Mouse (Mus musculus) G1E (cell line): ENCODE measurements at regions not wholly inside any gene's neighbourhood (a gene's known extent, or its start where the extent isn't known, plus 50 kb on each side); places are given as distances from the start of the nearest gene placed in this dataset.

Experiments used
- ATAC-seq: 2 replicates; pipeline ENCODE4 v1.8.0; 2016; ENCODE audit warnings: mild to moderate bottlenecking; ENCODE audit not compliant: insufficient number of reproducible peaks, poor library complexity, low FRiP score, severe bottlenecking; ENCODE audit errors: extremely low read depth
- DNase-seq: peaks from one replicate; pipeline ENCODE4 v3.0.0; 2012; ENCODE audit warnings: low spot score
- H3K27me3 ChIP-seq: 2 replicates; pipeline ENCODE4 v1.6.1; 2012; ENCODE audit warnings: mild to moderate bottlenecking, low read length, inconsistent platforms; ENCODE audit not compliant: insufficient read depth
- H3K36me3 ChIP-seq: replicated peaks from 2 replicates; pipeline ENCODE3; 2012; ENCODE audit warnings: mild to moderate bottlenecking, inconsistent platforms
- H3K4me1 ChIP-seq: 2 replicates; pipeline ENCODE4 v1.6.1; 2012; ENCODE audit warnings: low read depth, low read length, inconsistent platforms, mixed read lengths; ENCODE audit not compliant: insufficient read depth
- H3K4me3 ChIP-seq: 2 replicates; pipeline ENCODE4 v1.5.1; 2012; ENCODE audit warnings: low read depth, mild to moderate bottlenecking, inconsistent platforms, low read length, moderate library complexity, mixed read lengths
- H3K9me3 ChIP-seq: replicated peaks from 2 replicates; pipeline ENCODE4 v1.6.1; 2012; ENCODE audit warnings: inconsistent platforms
- CTCF ChIP-seq: IDR thresholded peaks from 2 replicates; pipeline ENCODE4 v1.5.1; 2012; ENCODE audit warnings: low read depth, low read length, inconsistent platforms, mixed read lengths
- GATA1 ChIP-seq: IDR thresholded peaks from 2 replicates; pipeline ENCODE4 v1.6.1; 2012; ENCODE audit warnings: borderline replicate concordance, low read length, inconsistent platforms, mixed read lengths
- GATA2 ChIP-seq: IDR thresholded peaks from 2 replicates; pipeline ENCODE4 v1.6.1; 2012; ENCODE audit warnings: low read depth, low read length, inconsistent platforms, borderline replicate concordance
- POLR2AphosphoS5 ChIP-seq: IDR thresholded peaks from 2 replicates; pipeline ENCODE4 v1.6.1; 2012; ENCODE audit warnings: low read depth, low read length, inconsistent platforms; ENCODE audit not compliant: insufficient replicate concordance
- TAL1 ChIP-seq: conservative IDR thresholded peaks from 2 replicates; pipeline ENCODE4 v1.6.1; 2012; ENCODE audit warnings: low read depth, low read length, inconsistent platforms, mixed read lengths

- no peak for TF ChIP-seq GATA2
- TF ChIP-seq POLR2AphosphoS5: no peak
- no peak for TF ChIP-seq GATA1
- no peak for TF ChIP-seq TAL1
- no peak for TF ChIP-seq CTCF
- no peaks in the 10 kb centered on the region for H3K36me3 ChIP-seq
- no peak for ATAC-seq
- H3K9me3 ChIP-seq: peaks cover 42% of the 10 kb centered on the region
- H3K27me3 ChIP-seq: no peaks in the 10 kb centered on the region
- H3K4me3 ChIP-seq: no peak overlapping the region
- DNase-seq: no peak
- no peaks in the 10 kb centered on the region for H3K4me1 ChIP-seq
These were observed 156.9 kb upstream of the Gm12728 start for GRCm38 (mm10) chr4:105632581-105633358.

- Histone ChIP-seq H3K36me3 (no peaks in the 10 kb centered on the region), H3K4me1 (no peaks in the 10 kb centered on the region), H3K4me3 (no peak overlapping the region), H3K9me3 (peaks cover 37% of the 10 kb centered on the region), H3K27me3 (no peaks in the 10 kb centered on the region)
- ATAC-seq: no peak
- DNase-seq: no peak
- no peak for TF ChIP-seq POLR2AphosphoS5
- no peak for TF ChIP-seq GATA1
- TF ChIP-seq CTCF: no peak
- no peak for TF ChIP-seq GATA2
These were observed 155.9 kb upstream of the Gm12728 start for GRCm38 (mm10) chr4:105633789-105634188.

GRCm38 (mm10) chr4:105640793-105641192 lies 148.9 kb upstream of the Gm12728 start:
- Histone ChIP-seq H3K27me3 (no peaks in the 10 kb centered on the region), H3K4me3 (no peak overlapping the region), H3K36me3 (no peaks in the 10 kb centered on the region), H3K9me3 (peaks cover 25% of the 10 kb centered on the region), H3K4me1 (no peaks in the 10 kb centered on the region)
- ATAC-seq (no peak), DNase-seq (no peak)
- TF ChIP-seq GATA1 (no peak), CTCF (no peak), POLR2AphosphoS5 (no peak), TAL1 (no peak), GATA2 (no peak)

GRCm38 (mm10) chr4:105641582-105641981 lies 148.1 kb upstream of the Gm12728 start:
- Histone ChIP-seq H3K36me3 (no peaks in the 10 kb centered on the region), H3K27me3 (no peaks in the 10 kb centered on the region), H3K9me3 (peaks cover 29% of the 10 kb centered on the region), H3K4me1 (no peaks in the 10 kb centered on the region), H3K4me3 (no peak overlapping the region)
- ATAC-seq (no peak), DNase-seq (no peak)
- no peak for TF ChIP-seq GATA1
- no peak for TF ChIP-seq TAL1
- no peak for TF ChIP-seq POLR2AphosphoS5
- TF ChIP-seq GATA2: no peak
- no peak for TF ChIP-seq CTCF

- ATAC-seq: no peak
- peaks cover 29% of the 10 kb centered on the region for H3K9me3 ChIP-seq
These were observed 140.7 kb upstream of the Gm12728 start for GRCm38 (mm10) chr4:105648820-105649446.

GRCm38 (mm10) chr4:105649447-105649833 lies 140.2 kb upstream of the Gm12728 start:
- no peak for ATAC-seq
- Histone ChIP-seq H3K9me3 (peaks cover 28% of the 10 kb centered on the region), H3K36me3 (no peaks in the 10 kb centered on the region), H3K27me3 (no peaks in the 10 kb centered on the region), H3K4me1 (no peaks in the 10 kb centered on the region), H3K4me3 (no peak overlapping the region)
- DNase-seq: no peak
- TF ChIP-seq POLR2AphosphoS5 (no peak), TAL1 (no peak), CTCF (no peak), GATA1 (no peak), GATA2 (no peak)

More at GRCm38 (mm10) chr4:105648820-105649446, 140.7 kb upstream of the Gm12728 start:
- Histone ChIP-seq H3K36me3 (no peaks in the 10 kb centered on the region), H3K27me3 (no peaks in the 10 kb centered on the region), H3K4me1 (no peaks in the 10 kb centered on the region), H3K4me3 (no peak overlapping the region)
- DNase-seq: no peak
- no peak for TF ChIP-seq TAL1
- TF ChIP-seq POLR2AphosphoS5: no peak
- no peak for TF ChIP-seq GATA1
- TF ChIP-seq GATA2: no peak
- TF ChIP-seq CTCF: no peak
